ENCODE assay signal across 9 mouse cellular contexts in the genomic region with DNA sequence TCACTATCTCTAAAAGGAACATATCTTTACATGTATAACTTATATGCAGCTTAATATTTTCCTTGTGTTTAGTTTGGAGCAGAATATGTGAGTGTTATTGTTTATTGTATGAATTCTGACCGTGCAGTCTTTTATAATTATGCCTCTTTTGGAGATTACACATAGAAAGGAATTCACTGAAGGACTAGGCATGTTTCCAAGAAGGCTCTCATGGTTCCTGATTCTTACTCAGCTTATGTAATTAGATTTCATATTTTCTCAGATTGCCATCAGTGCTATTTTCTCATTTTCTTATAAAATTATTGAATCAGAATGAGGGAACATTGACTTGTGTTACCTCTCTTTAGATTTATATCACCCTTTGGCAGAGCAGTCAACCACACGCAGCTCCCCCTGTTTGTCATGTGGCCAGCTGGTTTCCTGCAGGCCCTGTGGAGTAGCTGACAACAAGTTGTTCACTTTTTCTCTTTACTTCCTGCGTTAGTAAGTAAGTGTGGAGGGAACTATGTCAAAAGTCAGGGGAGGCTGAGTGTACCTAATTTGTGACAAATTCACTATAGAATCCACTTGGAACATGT.
A peak's percentile ranks its signal among the peaks of the same experiment; 100 is the strongest.
DNase-seq lines count a peak whose midpoint lies in the region; ATAC-seq and TF ChIP-seq lines count a peak whose summit lies in the region.
"Had no signal": no experiment of that assay in that cellular context is flagged by ENCODE, and none has a peak within 500 bp of the region (broad histone marks: within the 10 kb centered on the region; RNA-seq: fewer than 3 reads in every experiment).

No protein-coding gene starts in this region.

- H3K9ac ChIP-seq in kidney, postnatal 0 days (ENCODE audit: low read depth, low read length) = no peak overlapping the region
- no peak overlapping the region for H3K9ac ChIP-seq in kidney, embryonic 14.5 days (ENCODE audit: low read depth, low read length)
- no peak overlapping the region for H3K9ac ChIP-seq in lung, postnatal 0 days (replicated peaks; ENCODE audit: low read depth)
- no peak overlapping the region for H3K9ac ChIP-seq in midbrain, embryonic 15.5 days
- H3K9ac ChIP-seq: liver, embryonic 15.5 days had no signal

- H3K4me1 ChIP-seq in kidney, postnatal 0 days (replicated peaks; ENCODE audit: insufficient read depth, low read length) = no peaks in the 10 kb centered on the region
- no peaks in the 10 kb centered on the region for H3K4me1 ChIP-seq in kidney, embryonic 14.5 days (ENCODE audit: control insufficient read depth, insufficient read depth, low read length)
- peaks cover 5% of the 10 kb centered on the region; the same call in 1 of the 2 replicates for H3K4me1 ChIP-seq in lung, postnatal 0 days (ENCODE audit: insufficient read depth, low read depth, low read length)
- H3K4me1 ChIP-seq in thymus, adult 2 months (replicated peaks; ENCODE audit: control insufficient read depth, insufficient read depth, low read length) = peaks cover 8% of the 10 kb centered on the region
- H3K4me1 ChIP-seq in midbrain, embryonic 15.5 days = no peaks in the 10 kb centered on the region
- H3K4me1 ChIP-seq: liver, embryonic 15.5 days had no signal

- H3K36me3 ChIP-seq in kidney, postnatal 0 days (ENCODE audit: insufficient read depth, low read length) = no peaks in the 10 kb centered on the region
- no peaks in the 10 kb centered on the region for H3K36me3 ChIP-seq in kidney, embryonic 14.5 days (ENCODE audit: control insufficient read depth, insufficient read depth, low read length)
- H3K36me3 ChIP-seq in lung, postnatal 0 days (ENCODE audit: insufficient read depth, low read length) = no peaks in the 10 kb centered on the region
- no peaks in the 10 kb centered on the region for H3K36me3 ChIP-seq in thymus, adult 2 months (ENCODE audit: control insufficient read depth, insufficient read depth, low read length)
- H3K36me3 ChIP-seq in midbrain, embryonic 15.5 days (replicated peaks) = no peaks in the 10 kb centered on the region
- H3K36me3 ChIP-seq: liver, embryonic 15.5 days had no signal

- 35% methylated on average over 3 of the region's 3 CpGs for WGBS in kidney, postnatal 0 days
- 42% methylated on average over 3 of the region's 3 CpGs for WGBS in kidney, embryonic 14.5 days
- WGBS in lung, postnatal 0 days = 9% methylated on average over 3 of the region's 3 CpGs
- WGBS in thymus, adult 2 months = 6% methylated on average over 3 of the region's 3 CpGs
- 61% methylated on average over 3 of the region's 3 CpGs for WGBS in midbrain, embryonic 15.5 days

- peak; percentile 54 for DNase-seq in kidney, postnatal 0 days (ENCODE audit: low spot score)
- peak; percentile 86 for DNase-seq in lung, postnatal 0 days (ENCODE audit: low spot score)
- peak; percentile 54 for DNase-seq in thymus, adult 2 months
- no peak for DNase-seq in liver
- DNase-seq in urinary bladder, adult 2 months (ENCODE audit: low spot score) = no peak

- TF ChIP-seq CTCF in kidney, postnatal 0 days (IDR thresholded peaks at IDR 0.05; ENCODE audit: low read depth) = no peak
- peak; percentile 19; the same call in 1 of the 2 replicates for TF ChIP-seq CTCF in lung, postnatal 0 days (IDR thresholded peaks at IDR 0.05)
- TF ChIP-seq CTCF in thymus, adult 2 months (IDR thresholded peaks at IDR 0.05; ENCODE audit: borderline replicate concordance, control insufficient read depth, extremely low read depth, insufficient read depth, low read length, poor library complexity) = no peak

- H3K9me3 ChIP-seq in kidney, postnatal 0 days (replicated peaks; ENCODE audit: low read length) = no peaks in the 10 kb centered on the region
- no peaks in the 10 kb centered on the region for H3K9me3 ChIP-seq in kidney, embryonic 14.5 days (ENCODE audit: control insufficient read depth, low read length)
- H3K9me3 ChIP-seq in lung, postnatal 0 days (ENCODE audit: low read length) = no peaks in the 10 kb centered on the region
- H3K9me3 ChIP-seq in midbrain, embryonic 15.5 days = no peaks in the 10 kb centered on the region
- H3K9me3 ChIP-seq: liver, embryonic 15.5 days had no signal

- TF ChIP-seq EP300 in lung, postnatal 0 days (IDR thresholded peaks at IDR 0.05) = peak; percentile 85

- no peak overlapping the region for H3K27ac ChIP-seq in kidney, postnatal 0 days
- no peak overlapping the region for H3K27ac ChIP-seq in kidney, embryonic 14.5 days (ENCODE audit: low read depth, low read length)
- H3K27ac ChIP-seq in lung, postnatal 0 days (ENCODE audit: low read length) = peak overlapping the region; percentile 63
- no peak overlapping the region for H3K27ac ChIP-seq in thymus, adult 2 months (ENCODE audit: control insufficient read depth, insufficient read depth, low read length)
- H3K27ac ChIP-seq in midbrain, embryonic 15.5 days = no peak overlapping the region
- H3K27ac ChIP-seq: liver, embryonic 15.5 days had no signal

- TF ChIP-seq POLR2A in thymus, adult 2 months (IDR thresholded peaks at IDR 0.05; ENCODE audit: control insufficient read depth, extremely low read depth, insufficient read depth, low read length, poor library complexity) = no peak

- no peak for ATAC-seq in kidney, postnatal 0 days (replicated peaks; ENCODE audit: low FRiP score, low read depth)
- no peak for ATAC-seq in kidney, embryonic 14.5 days (ENCODE audit: low FRiP score, low TSS enrichment)
- ATAC-seq in activated CD4-positive, CD25-positive, alpha-beta regulatory T cell, adult 4 months = peak; percentile 93
- ATAC-seq in lung, postnatal 0 days = peak; percentile 42; the same call in 1 of the 2 replicates
- no peak for ATAC-seq in midbrain, embryonic 15.5 days (replicated peaks)

- no peak overlapping the region for H3K4me3 ChIP-seq in kidney, postnatal 0 days (replicated peaks; ENCODE audit: low read depth, low read length)
- no peak overlapping the region for H3K4me3 ChIP-seq in kidney, embryonic 14.5 days (ENCODE audit: low read length)
- no peak overlapping the region for H3K4me3 ChIP-seq in lung, postnatal 0 days (ENCODE audit: low read depth, low read length)
- H3K4me3 ChIP-seq in thymus, adult 2 months (ENCODE audit: control insufficient read depth, insufficient read depth, low read length) = no peak overlapping the region
- no peak overlapping the region for H3K4me3 ChIP-seq in midbrain, embryonic 15.5 days
- H3K4me3 ChIP-seq: liver, embryonic 15.5 days had no signal

- H3K27me3 ChIP-seq in kidney, postnatal 0 days (ENCODE audit: insufficient read depth, low read length) = no peaks in the 10 kb centered on the region
- H3K27me3 ChIP-seq in kidney, embryonic 14.5 days (ENCODE audit: control insufficient read depth, insufficient read depth, low read length) = no peaks in the 10 kb centered on the region
- no peaks in the 10 kb centered on the region for H3K27me3 ChIP-seq in lung, postnatal 0 days (replicated peaks; ENCODE audit: insufficient read depth, low read length)
- H3K27me3 ChIP-seq in thymus, adult 2 months (ENCODE audit: control insufficient read depth, insufficient read depth, low read length) = no peaks in the 10 kb centered on the region
- no peaks in the 10 kb centered on the region for H3K27me3 ChIP-seq in midbrain, embryonic 15.5 days (replicated peaks)
- H3K27me3 ChIP-seq: liver, embryonic 15.5 days had no signal

- H3K4me2 ChIP-seq in kidney, postnatal 0 days (ENCODE audit: low read length) = no peak overlapping the region
- H3K4me2 ChIP-seq in kidney, embryonic 14.5 days (replicated peaks; ENCODE audit: low read depth, low read length) = no peak overlapping the region
- no peak overlapping the region for H3K4me2 ChIP-seq in lung, postnatal 0 days (replicated peaks; ENCODE audit: low read depth, low read length)
- H3K4me2 ChIP-seq in midbrain, embryonic 15.5 days = no peak overlapping the region
- H3K4me2 ChIP-seq: liver, embryonic 15.5 days had no signal

Comparison
In these comparisons a context has a peak if more than half of its experiments do, and no peak if none do; other contexts are left out.
1. ATAC-seq: peak in activated CD4-positive, CD25-positive, alpha-beta regulatory T cell, adult 4 months (single experiment) and lung, postnatal 0 days (single experiment); none in kidney, postnatal 0 days (single experiment), kidney, embryonic 14.5 days (single experiment) and midbrain, embryonic 15.5 days (single experiment).
2. DNase-seq: peak in kidney, postnatal 0 days (single experiment), lung, postnatal 0 days (single experiment) and thymus, adult 2 months (single experiment); none in liver (single experiment) and urinary bladder, adult 2 months (single experiment).